ENCODE assay signal across 18 mouse cellular contexts in the genomic region with DNA sequence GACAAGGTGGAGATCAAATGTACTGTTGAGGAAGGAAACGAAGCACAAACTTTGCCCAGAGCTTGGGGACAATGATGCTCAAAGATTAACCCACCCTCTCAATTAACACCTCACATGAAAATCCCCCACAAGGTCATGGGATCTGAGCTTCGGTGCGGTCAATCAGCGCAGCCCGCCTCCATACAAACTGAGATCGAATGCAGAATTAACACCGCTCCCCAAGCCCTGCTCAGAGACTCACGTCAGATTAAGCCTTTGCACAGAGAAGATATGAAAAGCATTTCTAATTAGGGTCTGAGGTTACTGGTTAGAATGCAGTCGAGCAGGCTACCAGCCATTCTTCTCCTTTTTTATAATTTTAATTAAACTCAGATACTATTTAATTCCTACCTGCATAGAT.
"Had no signal": no experiment of that assay in that cellular context is flagged by ENCODE, and none has a peak within 500 bp of the region (broad histone marks: within the 10 kb centered on the region; RNA-seq: fewer than 3 reads in every experiment).

No protein-coding gene starts in this region.

- H3K9me3 ChIP-seq: kidney, embryonic 15.5 days; liver, embryonic 13.5 days; neural tube, embryonic 13.5 days; stomach, embryonic 15.5 days had no signal

- H3K27me3 ChIP-seq: kidney, embryonic 15.5 days; stomach, embryonic 15.5 days had no signal

- H3K4me1 ChIP-seq: liver, embryonic 13.5 days; stomach, embryonic 15.5 days had no signal

- H3K27ac ChIP-seq: kidney, embryonic 15.5 days; left cerebral cortex, adult 2 months; liver, embryonic 13.5 days; neural tube, embryonic 13.5 days; stomach, embryonic 15.5 days had no signal

- H3K36me3 ChIP-seq: kidney, embryonic 15.5 days; liver, embryonic 13.5 days; neural tube, embryonic 13.5 days; stomach, embryonic 15.5 days had no signal

- DNase-seq: kidney, adult 2 months; kidney, postnatal 10 days; kidney, postnatal 36 days; layer of hippocampus, postnatal 36 days; liver, embryonic 13.5 days; lung, adult 2 months; lung, postnatal 14 days; lung, postnatal 4 days; retina, postnatal 1 day; right cerebral cortex, postnatal 25 days; spleen, adult 18-20 months; thymus, postnatal 25 days had no signal

- ATAC-seq: intestine, postnatal 0 days had no signal

- H3K4me2 ChIP-seq: kidney, embryonic 15.5 days; liver, embryonic 13.5 days; neural tube, embryonic 13.5 days; stomach, embryonic 15.5 days had no signal

- H3K9ac ChIP-seq: kidney, embryonic 15.5 days; liver, embryonic 13.5 days; neural tube, embryonic 13.5 days; stomach, embryonic 15.5 days had no signal

- H3K4me3 ChIP-seq: kidney, embryonic 15.5 days; left cerebral cortex, adult 2 months; liver, embryonic 13.5 days; myocyte; neural tube, embryonic 13.5 days; stomach, embryonic 15.5 days had no signal
